Comparison of ENCODE assay signal across 8 mouse cellular contexts in the genomic region with DNA sequence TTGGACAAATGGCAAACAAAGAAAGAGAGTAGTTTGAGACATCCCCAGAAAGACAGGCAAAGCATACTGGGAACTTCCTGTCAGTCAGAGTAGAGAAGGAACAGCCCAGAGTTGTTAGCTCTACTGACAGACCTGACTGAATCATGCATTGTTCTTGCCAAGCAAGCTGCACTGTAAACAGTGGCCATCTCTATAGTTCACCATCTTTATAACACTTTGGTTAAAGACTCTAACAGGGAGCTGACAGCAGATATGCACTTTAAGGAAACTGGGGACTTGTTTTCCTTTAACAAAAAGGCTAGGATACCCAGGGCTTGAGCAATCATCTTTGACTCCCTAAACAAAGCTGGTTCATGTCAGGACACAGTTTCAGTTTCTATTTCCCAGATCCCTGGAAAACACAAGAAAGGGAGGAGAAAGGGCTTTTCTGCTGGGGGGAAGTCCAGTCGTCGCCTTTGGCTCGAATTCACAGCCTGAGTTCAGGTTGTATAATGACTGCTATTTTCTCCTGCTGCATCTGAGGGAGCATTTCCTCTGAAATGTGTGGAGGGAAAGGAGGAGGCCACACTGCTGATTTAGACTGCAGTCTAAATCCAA. TPM values are rescaled to one million over a fixed set of nuclear protein-coding genes. Genes with fewer than 3 reads are reported as not detected.
DNase-seq lines count a peak whose midpoint lies in the region; ATAC-seq and TF ChIP-seq lines count a peak whose summit lies in the region.

A gene (plus strand): TSS at position 395 of the 597 bp plus-strand sequence.

- H3K4me3 ChIP-seq in forebrain, postnatal 0 days (ENCODE audit: low read depth, low read length), result no peak within 1 kb of the TSS
- H3K4me3 ChIP-seq in liver, embryonic 15.5 days (replicated peaks), result peak within 1 kb of the TSS; percentile 48
- peak within 1 kb of the TSS; percentile 25 for H3K4me3 ChIP-seq in neural tube, embryonic 13.5 days

- no peaks in the 10 kb centered on the region for H3K27me3 ChIP-seq in forebrain, postnatal 0 days (ENCODE audit: insufficient read depth, low read length)
- H3K27me3 ChIP-seq in liver, embryonic 15.5 days, result no peaks in the 10 kb centered on the region
- no peaks in the 10 kb centered on the region for H3K27me3 ChIP-seq in neural tube, embryonic 13.5 days

- no peaks in the 10 kb centered on the region for H3K4me1 ChIP-seq in forebrain, postnatal 0 days (ENCODE audit: insufficient read depth)
- H3K4me1 ChIP-seq in liver, embryonic 15.5 days (replicated peaks), result no peaks in the 10 kb centered on the region; the same call in 1 of the 2 replicates
- peaks cover 10% of the 10 kb centered on the region; the same call in 1 of the 2 replicates for H3K4me1 ChIP-seq in neural tube, embryonic 13.5 days (replicated peaks)

- no peaks in the 10 kb centered on the region for H3K9me3 ChIP-seq in forebrain, postnatal 0 days (ENCODE audit: low read length)
- no peaks in the 10 kb centered on the region for H3K9me3 ChIP-seq in liver, embryonic 15.5 days (replicated peaks)
- no peaks in the 10 kb centered on the region for H3K9me3 ChIP-seq in neural tube, embryonic 13.5 days

- peak within 1 kb of the TSS; percentile 21; the same call in 1 of the 2 replicates for H3K4me2 ChIP-seq in forebrain, postnatal 0 days (ENCODE audit: low read depth)
- peak within 1 kb of the TSS; percentile 60 for H3K4me2 ChIP-seq in liver, embryonic 15.5 days
- peak within 1 kb of the TSS; percentile 46 for H3K4me2 ChIP-seq in neural tube, embryonic 13.5 days

- H3K36me3 ChIP-seq in forebrain, postnatal 0 days (ENCODE audit: insufficient read depth), result no peaks in the 10 kb centered on the region
- no peaks in the 10 kb centered on the region for H3K36me3 ChIP-seq in liver, embryonic 15.5 days (replicated peaks)
- no peaks in the 10 kb centered on the region for H3K36me3 ChIP-seq in neural tube, embryonic 13.5 days

- H3K9ac ChIP-seq in forebrain, postnatal 0 days, result no peak within 1 kb of the TSS
- no peak within 1 kb of the TSS for H3K9ac ChIP-seq in liver, embryonic 15.5 days
- H3K9ac ChIP-seq in neural tube, embryonic 13.5 days, result 0 out of 2 replicates have a peak within 1 kb of the TSS, but pooled peaks have one; percentile 31

- no peak for DNase-seq in frontal cortex, postnatal 36 days (ENCODE audit: low spot score in 2 of 2)
- DNase-seq in T-cell, adult 2 months (ENCODE audit: low spot score), result peak; percentile 35
- peak; percentile 2 for DNase-seq in forebrain, postnatal 0 days
- peak; percentile 71 for DNase-seq in induced T-regulatory cell, adult 2 months (ENCODE audit: low read depth)
- no peak for DNase-seq in right cerebral cortex, postnatal 14 days

- TF ChIP-seq CTCF in forebrain, postnatal 0 days (IDR thresholded peaks at IDR 0.05; ENCODE audit: low read depth), result no peak

- H3K27ac ChIP-seq in forebrain, postnatal 0 days (ENCODE audit: low read depth, low read length), result no peak within 1 kb of the TSS; the same call in 1 of the 2 replicates
- no peak within 1 kb of the TSS for H3K27ac ChIP-seq in liver, embryonic 15.5 days (replicated peaks)
- H3K27ac ChIP-seq in neural tube, embryonic 13.5 days (replicated peaks), result no peak within 1 kb of the TSS

- peak; percentile 60 for ATAC-seq in frontal cortex, adult (ENCODE audit: low TSS enrichment)
- no peak for ATAC-seq in forebrain, postnatal 0 days
- ATAC-seq in liver, embryonic 15.5 days (ENCODE audit: insufficient read depth), result no peak
- ATAC-seq in neural tube, embryonic 13.5 days (ENCODE audit: low read depth), result no peak

- 22% methylated on average over 3 of the region's 3 CpGs for WGBS in forebrain, postnatal 0 days
- 19% methylated on average over 3 of the region's 3 CpGs for WGBS in liver, embryonic 15.5 days (ENCODE audit: insufficient replicate concordance)
- 30% methylated on average over 3 of the region's 3 CpGs for WGBS in neural tube, embryonic 13.5 days

RNA-seq across cellular contexts. Expression of the gene that starts here (rescaled TPM):
- 2.6 and 5.0 TPM in 2 replicates for total RNA-seq in forebrain, postnatal 0 days (2014; rRNA removed)
- 2.7 and 3.1 TPM in 2 replicates for polyA plus RNA-seq in forebrain, postnatal 0 days (2015; fragmentation: Nextera tagmentation; extraction: Ambion mirVana)
- 1.5 and 1.6 TPM in 2 replicates for polyA plus RNA-seq in liver, embryonic 15.5 days (2015; fragmentation: Nextera tagmentation; extraction: Ambion mirVana)
- 0.47 and 1.5 TPM in 2 replicates for polyA plus RNA-seq in neural tube, embryonic 13.5 days (2015; fragmentation: Nextera tagmentation; extraction: Ambion mirVana)

Comparison
In these comparisons a context has a peak if more than half of its experiments do, and no peak if none do; other contexts are left out.
1. DNase-seq: peak in T-cell, adult 2 months (single experiment), forebrain, postnatal 0 days (single experiment) and induced T-regulatory cell, adult 2 months (single experiment); none in frontal cortex, postnatal 36 days (0 of 2) and right cerebral cortex, postnatal 14 days (single experiment).
2. Peak in every context shown above with its lines, with median percentiles within 50 percentile points of each other: H3K4me2 ChIP-seq.